Mouse (Mus musculus) E14TG2a.4 (cell line): Measurements from ENCODE around the gene Csrnp1.

ENCODE experiments used
- CTCF ChIP-seq: conservative IDR thresholded peaks from 2 replicates; pipeline ENCODE4 v1.5.1; 2014; ENCODE audit warnings: low read length
- NANOG ChIP-seq: IDR thresholded peaks from 2 replicates; pipeline ENCODE4 v1.6.1; 2014; ENCODE audit warnings: borderline replicate concordance, low read length, mixed read lengths
- POU5F1 ChIP-seq: IDR thresholded peaks from 2 replicates; pipeline ENCODE4 v1.6.1; 2014; ENCODE audit warnings: low read length, borderline replicate concordance

GRCm38 (mm10) chr9:119994207-119994606, 9.7 kb upstream of the Csrnp1 start:
- TF ChIP-seq CTCF = no peak
- TF ChIP-seq NANOG = no peak
- TF ChIP-seq POU5F1 = no peak
